Mouse (Mus musculus) hindbrain, embryonic 15.5 days (tissue): Measurements from ENCODE around the gene Ccrl2. TPM values are rescaled to one million over a fixed set of nuclear protein-coding genes. Genes with fewer than 3 reads are reported as not detected.

Experiments used
- ATAC-seq: fragments of 200-750 bp; cut with Nextera tagmentation; 2 replicates; pipeline ENCODE4 v1.8.0; 2017; ENCODE audit warnings: low read depth, moderate number of reproducible peaks, moderate TSS enrichment; ENCODE audit not compliant: low FRiP score
- H3K27ac ChIP-seq: fragments of 300-500 bp; sonication (generic); replicated peaks from 2 replicates; pipeline ENCODE4 v1.5.1; 2015; ENCODE audit warnings: mild to moderate bottlenecking, inconsistent platforms
- H3K27me3 ChIP-seq: fragments of 300-500 bp; sonication (generic); 2 replicates; pipeline ENCODE4 v1.6.1; 2015; ENCODE audit warnings: control low read depth, inconsistent platforms
- H3K36me3 ChIP-seq: fragments of 300-500 bp; sonication (generic); 2 replicates; pipeline ENCODE4 v1.6.1; 2015; ENCODE audit warnings: control low read depth, inconsistent platforms
- H3K4me1 ChIP-seq: fragments of 300-500 bp; sonication (generic); replicated peaks from 2 replicates; pipeline ENCODE4 v1.6.1; 2015; ENCODE audit warnings: control low read depth, inconsistent platforms
- H3K4me2 ChIP-seq: fragments of 300-500 bp; sonication (generic); 2 replicates; pipeline ENCODE4 v1.6.1; 2015; ENCODE audit warnings: moderate library complexity, mild to moderate bottlenecking, inconsistent platforms
- H3K4me3 ChIP-seq: fragments of 300-500 bp; sonication (generic); 2 replicates; pipeline ENCODE4 v1.5.1; 2015; ENCODE audit warnings: mild to moderate bottlenecking, inconsistent platforms
- H3K9ac ChIP-seq: fragments of 300-500 bp; sonication (generic); 2 replicates; pipeline ENCODE4 v1.6.1; 2015; ENCODE audit warnings: inconsistent platforms
- H3K9me3 ChIP-seq: fragments of 300-500 bp; sonication (generic); 2 replicates; pipeline ENCODE4 v1.6.1; 2016; ENCODE audit warnings: control low read depth, inconsistent platforms
- WGBS: fragments of 180-500 bp; shearing (Covaris S2); methylation state at CpG from one replicate; pipeline ENCODE4 v1.1.7; 2015; 5-methylcytosine and 5-hydroxymethylcytosine counted together
- polyA plus RNA-seq: library from polyadenylated mRNA; unstranded; fragments of >200 nt; fragmentation: Nextera tagmentation; extraction: Ambion mirVana; gene quantifications from 2 replicates; pipeline ENCODE4 v1.2.1, GENCODE M21; 2015

Gene Ccrl2
- polyA plus RNA-seq: 0.66 and 1.2 TPM in 2 replicates

- H3K4me2 ChIP-seq: peak within 1 kb of the TSS; percentile 28
- H3K9ac ChIP-seq: no peak within 1 kb of the TSS
- H3K4me1 ChIP-seq: no peaks in the 10 kb centered on the region
- H3K9me3 ChIP-seq: no peaks in the 10 kb centered on the region
- no peak for ATAC-seq
- no peak within 1 kb of the TSS for H3K27ac ChIP-seq
- H3K36me3 ChIP-seq: no peaks in the 10 kb centered on the region
- WGBS: 66% methylated on average over 17 of the region's 17 CpGs
- no peaks in the 10 kb centered on the region for H3K27me3 ChIP-seq
- H3K4me3 ChIP-seq: peak within 1 kb of the TSS; percentile 5; the same call in 1 of the 2 replicates
These were observed at the start of gene Ccrl2 for GRCm38 (mm10) chr9:111056798-111057543. Gene Ccrl2 (minus strand): TSS chr9:111057519.

GRCm38 (mm10) chr9:111103893-111104292 is 46.6 kb upstream of the Ccrl2 start:
- Histone ChIP-seq H3K4me3 (no peak overlapping the region), H3K27ac (no peak overlapping the region), H3K36me3 (no peaks in the 10 kb centered on the region), H3K9me3 (no peaks in the 10 kb centered on the region), H3K27me3 (no peaks in the 10 kb centered on the region), H3K4me2 (no peak overlapping the region), H3K4me1 (no peaks in the 10 kb centered on the region), H3K9ac (no peak overlapping the region)
- ATAC-seq: no peak
- 94% methylated on average over 5 of the region's 5 CpGs for WGBS

GRCm38 (mm10) chr9:111103293-111103692 is 46.0 kb upstream of the Ccrl2 start:
- no peak overlapping the region for H3K4me2 ChIP-seq
- H3K4me1 ChIP-seq: no peaks in the 10 kb centered on the region
- ATAC-seq: no peak
- WGBS: 91% methylated on average over 5 of the region's 5 CpGs
- no peaks in the 10 kb centered on the region for H3K27me3 ChIP-seq
- H3K36me3 ChIP-seq: no peaks in the 10 kb centered on the region
- no peak overlapping the region for H3K27ac ChIP-seq
- H3K9me3 ChIP-seq: no peaks in the 10 kb centered on the region
- H3K9ac ChIP-seq: no peak overlapping the region
- H3K4me3 ChIP-seq: no peak overlapping the region

- no peak for ATAC-seq
- Histone ChIP-seq H3K36me3 (no peaks in the 10 kb centered on the region), H3K4me2 (no peak overlapping the region), H3K9ac (no peak overlapping the region), H3K4me1 (no peaks in the 10 kb centered on the region), H3K27me3 (no peaks in the 10 kb centered on the region), H3K27ac (no peak overlapping the region), H3K9me3 (no peaks in the 10 kb centered on the region), H3K4me3 (no peak overlapping the region)
- WGBS: 88% methylated on average over 3 of the region's 3 CpGs
These were observed 43.1 kb upstream of the Ccrl2 start for GRCm38 (mm10) chr9:111100406-111100805.

GRCm38 (mm10) chr9:111097543-111097942 is 40.2 kb upstream of the Ccrl2 start:
- no peaks in the 10 kb centered on the region for H3K36me3 ChIP-seq
- H3K9me3 ChIP-seq: no peaks in the 10 kb centered on the region
- no peaks in the 10 kb centered on the region for H3K4me1 ChIP-seq
- ATAC-seq: no peak
- no peak overlapping the region for H3K4me2 ChIP-seq
- H3K27me3 ChIP-seq: no peaks in the 10 kb centered on the region
- H3K4me3 ChIP-seq: no peak overlapping the region
- whole genome bisulfite sequencing: 67% methylated on average over 6 of the region's 6 CpGs
- no peak overlapping the region for H3K9ac ChIP-seq
- no peak overlapping the region for H3K27ac ChIP-seq

GRCm38 (mm10) chr9:111096419-111097326 is 39.4 kb upstream of the Ccrl2 start:
- no peak overlapping the region for H3K4me3 ChIP-seq
- no peaks in the 10 kb centered on the region for H3K27me3 ChIP-seq
- ATAC-seq: no peak
- no peak overlapping the region for H3K4me2 ChIP-seq
- H3K4me1 ChIP-seq: no peaks in the 10 kb centered on the region
- no peak overlapping the region for H3K9ac ChIP-seq
- 89% methylated on average over 16 of the region's 16 CpGs for WGBS
- H3K27ac ChIP-seq: no peak overlapping the region
- no peaks in the 10 kb centered on the region for H3K36me3 ChIP-seq
- H3K9me3 ChIP-seq: no peaks in the 10 kb centered on the region

- H3K4me1 ChIP-seq: no peaks in the 10 kb centered on the region
- H3K27me3 ChIP-seq: no peaks in the 10 kb centered on the region
- H3K9ac ChIP-seq: no peak overlapping the region
- no peaks in the 10 kb centered on the region for H3K9me3 ChIP-seq
- no peak for ATAC-seq
- H3K4me3 ChIP-seq: no peak overlapping the region
- WGBS: 86% methylated on average over 7 of the region's 7 CpGs
- H3K36me3 ChIP-seq: no peaks in the 10 kb centered on the region
- no peak overlapping the region for H3K4me2 ChIP-seq
- H3K27ac ChIP-seq: no peak overlapping the region
These were observed 38.4 kb upstream of the Ccrl2 start for GRCm38 (mm10) chr9:111095710-111096109.

GRCm38 (mm10) chr9:111094626-111095025 is 37.3 kb upstream of the Ccrl2 start:
- H3K9me3 ChIP-seq: no peaks in the 10 kb centered on the region
- H3K36me3 ChIP-seq: no peaks in the 10 kb centered on the region
- no peak overlapping the region for H3K27ac ChIP-seq
- no peaks in the 10 kb centered on the region for H3K4me1 ChIP-seq
- no peak overlapping the region for H3K4me2 ChIP-seq
- no peak overlapping the region for H3K9ac ChIP-seq
- no peak overlapping the region for H3K4me3 ChIP-seq
- H3K27me3 ChIP-seq: no peaks in the 10 kb centered on the region
- WGBS: 77% methylated on average over 5 of the region's 5 CpGs
- ATAC-seq: no peak

- Histone ChIP-seq H3K9me3 (no peaks in the 10 kb centered on the region), H3K9ac (no peak overlapping the region), H3K4me1 (0 out of 2 replicates have a peak, but pooled peaks cover 4% of the 10 kb centered on the region), H3K4me2 (no peak overlapping the region), H3K27me3 (no peaks in the 10 kb centered on the region), H3K4me3 (no peak overlapping the region), H3K27ac (no peak overlapping the region), H3K36me3 (no peaks in the 10 kb centered on the region)
- ATAC-seq: no peak
- 36% methylated on average over 5 of the region's 5 CpGs for whole genome bisulfite sequencing
These were observed 35.8 kb upstream of the Ccrl2 start for GRCm38 (mm10) chr9:111093094-111093493.

GRCm38 (mm10) chr9:111092657-111093056 is 35.3 kb upstream of the Ccrl2 start:
- Histone ChIP-seq H3K27ac (no peak overlapping the region), H3K4me2 (no peak overlapping the region), H3K9ac (no peak overlapping the region), H3K4me3 (no peak overlapping the region), H3K27me3 (no peaks in the 10 kb centered on the region), H3K36me3 (no peaks in the 10 kb centered on the region), H3K9me3 (no peaks in the 10 kb centered on the region), H3K4me1 (0 out of 2 replicates have a peak, but pooled peaks cover 4% of the 10 kb centered on the region)
- ATAC-seq: no peak
- 56% methylated on average over 9 of the region's 9 CpGs for WGBS

- Histone ChIP-seq H3K4me2 (no peak overlapping the region), H3K9ac (no peak overlapping the region), H3K27ac (no peak overlapping the region), H3K36me3 (no peaks in the 10 kb centered on the region), H3K4me1 (0 out of 2 replicates have a peak, but pooled peaks cover 4% of the 10 kb centered on the region), H3K27me3 (no peaks in the 10 kb centered on the region), H3K9me3 (no peaks in the 10 kb centered on the region), H3K4me3 (no peak overlapping the region)
- 29% methylated on average over 7 of the region's 7 CpGs for WGBS
- ATAC-seq: no peak
These were observed 31.6 kb upstream of the Ccrl2 start for GRCm38 (mm10) chr9:111088886-111089285.

GRCm38 (mm10) chr9:111087960-111088359 is 30.6 kb upstream of the Ccrl2 start:
- no peak overlapping the region for H3K9ac ChIP-seq
- no peak for ATAC-seq
- H3K27me3 ChIP-seq: no peaks in the 10 kb centered on the region
- no peak overlapping the region for H3K4me3 ChIP-seq
- no peaks in the 10 kb centered on the region for H3K9me3 ChIP-seq
- no peak overlapping the region for H3K27ac ChIP-seq
- H3K36me3 ChIP-seq: no peaks in the 10 kb centered on the region
- H3K4me1 ChIP-seq: 0 out of 2 replicates have a peak, but pooled peaks cover 4% of the 10 kb centered on the region
- no peak overlapping the region for H3K4me2 ChIP-seq
- WGBS: 7% methylated on average over 5 of the region's 5 CpGs
